ENCODE assay signal across 1 mouse cellular context in the genomic region with DNA sequence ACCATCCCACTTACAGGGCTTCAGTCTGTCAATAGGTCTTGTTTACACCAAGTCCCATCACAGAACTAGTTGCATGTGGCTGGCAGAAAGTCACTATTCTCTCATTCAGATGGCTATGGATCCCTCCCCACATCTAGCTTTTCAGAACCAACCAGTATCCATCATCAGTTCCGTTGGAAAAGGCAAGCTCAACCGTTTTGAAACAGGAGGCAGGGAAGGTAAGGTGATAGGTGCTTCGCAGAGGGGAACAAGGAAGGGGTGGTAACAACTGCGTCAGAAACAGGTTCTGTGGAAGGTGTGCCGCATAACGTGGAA.
TF ChIP-seq lines count a peak whose summit lies in the region.

No protein-coding gene starts in this region.

TF ChIP-seq in CH12.LX, 34 proteins besides CTCF, POLR2A, EP300 and RAD21:
- TF ChIP-seq CHD1 (IDR thresholded peaks at IDR 0.05; ENCODE audit: low read depth, low read length) (peak; percentile 50; the same call in 1 of the 2 replicates), ETS1 (conservative IDR thresholded peaks at IDR 0.05; ENCODE audit: low read depth, low read length) (no peak; the same call in 1 of the 2 replicates), POLR2AphosphoS2 (IDR thresholded peaks at IDR 0.05; ENCODE audit: low read depth, low read length) (peak; percentile 92), MEF2A (IDR thresholded peaks at IDR 0.05; ENCODE audit: borderline replicate concordance, low read depth, low read length) (0 out of 2 replicates have a peak, but pooled peaks have one; percentile 8), E2F4 (IDR thresholded peaks at IDR 0.05; ENCODE audit: insufficient replicate concordance, low read depth, low read length) (no peak), ZMIZ1 (IDR thresholded peaks at IDR 0.05; ENCODE audit: low read depth, low read length) (no peak; the same call in 1 of the 2 replicates)
